Mouse (Mus musculus) brain, embryonic 14.5 days (tissue): ENCODE results near the gene Rassf5.

ENCODE experiments used
- CTCF ChIP-seq: fragments of 200-500 bp; IDR thresholded peaks from 2 replicates; pipeline ENCODE4 v1.5.1; 2012; ENCODE audit warnings: inconsistent platforms, mild to moderate bottlenecking, moderate library complexity, borderline replicate concordance; ENCODE audit not compliant: insufficient read depth, insufficient read length; ENCODE audit errors: extremely low read depth
- POLR2A ChIP-seq: fragments of 200-500 bp; IDR thresholded peaks from 2 replicates; pipeline ENCODE4 v1.6.1; 2012; ENCODE audit warnings: mild to moderate bottlenecking, inconsistent platforms, borderline replicate concordance; ENCODE audit not compliant: poor library complexity, insufficient read depth, insufficient read length, severe bottlenecking; ENCODE audit errors: extremely low read depth

- TF ChIP-seq POLR2A (no peak), CTCF (no peak)
Measured at GRCm38 (mm10) chr1:131139102-131140095, 105.7 kb downstream of the Rassf5 start.
